Mouse (Mus musculus): ENCODE results near the gene Dysf. TPM values are rescaled to one million over a fixed set of nuclear protein-coding genes. Genes with fewer than 3 reads are reported as not detected.

Gene Dysf
- polyA plus RNA-seq, 2 experiments: 1.6 to 1.9 TPM

DNA sequence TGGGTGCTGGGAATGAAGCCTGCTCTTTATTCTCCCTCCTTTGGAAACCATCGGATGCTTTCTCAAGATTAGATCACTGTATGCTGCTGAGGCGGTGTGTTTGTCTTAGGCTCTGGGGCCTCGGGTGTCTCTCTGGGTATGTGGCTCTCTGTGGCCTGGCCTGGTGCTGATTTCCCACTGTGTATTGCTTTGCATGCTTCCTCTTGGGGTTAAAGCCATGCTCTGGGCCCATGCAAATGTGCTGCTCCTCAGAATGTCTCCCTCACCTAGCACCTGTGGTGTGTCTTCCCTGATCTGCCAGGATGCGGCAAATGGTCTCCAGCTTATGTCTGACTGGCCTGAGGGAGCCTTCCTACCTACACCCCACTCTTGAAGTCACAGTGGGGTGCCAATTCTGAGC, 41.8 kb downstream of the Dysf start:
- H3K36me3 ChIP-seq (replicated peaks; ENCODE audit: control insufficient read depth, insufficient read depth, low read depth): no peaks in the 10 kb centered on the region
- H3K4me3 ChIP-seq (ENCODE audit: insufficient read depth in 1 of 2, low read depth in 2 of 2, low read length in 2 of 2): no peak overlapping the region
- no peak overlapping the region for H3K27ac ChIP-seq
- no peaks in the 10 kb centered on the region for H3K27me3 ChIP-seq (ENCODE audit: control insufficient read depth, insufficient read depth, low read length)
- H3K4me1 ChIP-seq (replicated peaks; ENCODE audit: control insufficient read depth in 2 of 2, insufficient read depth in 2 of 2, low read length in 1 of 2): no peaks in the 10 kb centered on the region
- H3K9me3 ChIP-seq (ENCODE audit: control insufficient read depth, low read length): no peaks in the 10 kb centered on the region
- no peak overlapping the region for H3K4me2 ChIP-seq (ENCODE audit: low read depth)
- 56% methylated on average over 4 of the region's 4 CpGs for WGBS (ENCODE audit: insufficient replicate concordance)
- ATAC-seq (ENCODE audit: insufficient read depth) (no peak), DNase-seq (ENCODE audit: low read depth in 3 of 3, low spot score in 3 of 3) (no peak)
- TF ChIP-seq EP300 (IDR thresholded peaks at IDR 0.05; ENCODE audit: low read depth) (no peak), CTCF (IDR thresholded peaks at IDR 0.05; ENCODE audit: low read depth) (no peak)
- no peak overlapping the region for H3K9ac ChIP-seq (replicated peaks)

GRCm38 (mm10) chr6:84051032-84051431, 42.6 kb downstream of the Dysf start:
- no peaks in the 10 kb centered on the region for H3K4me1 ChIP-seq (replicated peaks; ENCODE audit: control insufficient read depth in 2 of 2, insufficient read depth in 2 of 2, low read length in 1 of 2)
- H3K4me2 ChIP-seq (ENCODE audit: low read depth): no peak overlapping the region
- H3K9ac ChIP-seq (replicated peaks): no peak overlapping the region
- no peaks in the 10 kb centered on the region for H3K27me3 ChIP-seq (ENCODE audit: control insufficient read depth, insufficient read depth, low read length)
- DNase-seq (ENCODE audit: low read depth in 3 of 3, low spot score in 3 of 3) (no peak), ATAC-seq (ENCODE audit: insufficient read depth) (no peak)
- no peak overlapping the region for H3K27ac ChIP-seq
- WGBS (ENCODE audit: insufficient replicate concordance): 45% methylated on average over 6 of the region's 6 CpGs
- no peaks in the 10 kb centered on the region for H3K9me3 ChIP-seq (ENCODE audit: control insufficient read depth, low read length)
- no peak overlapping the region for H3K4me3 ChIP-seq (ENCODE audit: insufficient read depth in 1 of 2, low read depth in 2 of 2, low read length in 2 of 2)
- H3K36me3 ChIP-seq (replicated peaks; ENCODE audit: control insufficient read depth, insufficient read depth, low read depth): no peaks in the 10 kb centered on the region
- TF ChIP-seq EP300 (IDR thresholded peaks at IDR 0.05; ENCODE audit: low read depth) (no peak), CTCF (IDR thresholded peaks at IDR 0.05; ENCODE audit: low read depth) (no peak)

GRCm38 (mm10) chr6:84053874-84054530, 45.6 kb downstream of the Dysf start:
- DNase-seq (ENCODE audit: low read depth in 3 of 3, low spot score in 3 of 3) (no peak), ATAC-seq (ENCODE audit: insufficient read depth) (no peak)
- Histone ChIP-seq H3K27me3 (ENCODE audit: control insufficient read depth, insufficient read depth, low read length) (no peaks in the 10 kb centered on the region), H3K27ac (no peak overlapping the region), H3K4me1 (replicated peaks; ENCODE audit: control insufficient read depth in 2 of 2, insufficient read depth in 2 of 2, low read length in 1 of 2) (no peaks in the 10 kb centered on the region), H3K36me3 (replicated peaks; ENCODE audit: control insufficient read depth, insufficient read depth, low read depth) (no peaks in the 10 kb centered on the region), H3K9me3 (ENCODE audit: control insufficient read depth, low read length) (no peaks in the 10 kb centered on the region), H3K9ac (replicated peaks) (no peak overlapping the region), H3K4me2 (ENCODE audit: low read depth) (no peak overlapping the region), H3K4me3 (ENCODE audit: insufficient read depth in 1 of 2, low read depth in 2 of 2, low read length in 2 of 2) (no peak overlapping the region)
- 42% methylated on average over 9 of the region's 9 CpGs for WGBS (ENCODE audit: insufficient replicate concordance)
- TF ChIP-seq EP300 (IDR thresholded peaks at IDR 0.05; ENCODE audit: low read depth): no peak
- no peak for TF ChIP-seq CTCF (IDR thresholded peaks at IDR 0.05; ENCODE audit: low read depth)

- Histone ChIP-seq H3K27ac (no peak overlapping the region), H3K4me3 (ENCODE audit: insufficient read depth in 1 of 2, low read depth in 2 of 2, low read length in 2 of 2) (no peak overlapping the region), H3K4me2 (ENCODE audit: low read depth) (no peak overlapping the region), H3K9me3 (ENCODE audit: control insufficient read depth, low read length) (no peaks in the 10 kb centered on the region), H3K9ac (replicated peaks) (no peak overlapping the region), H3K4me1 (replicated peaks; ENCODE audit: control insufficient read depth in 2 of 2, insufficient read depth in 2 of 2, low read length in 1 of 2) (no peaks in the 10 kb centered on the region), H3K27me3 (ENCODE audit: control insufficient read depth, insufficient read depth, low read length) (no peaks in the 10 kb centered on the region), H3K36me3 (replicated peaks; ENCODE audit: control insufficient read depth, insufficient read depth, low read depth) (no peaks in the 10 kb centered on the region)
- WGBS (ENCODE audit: insufficient replicate concordance): 47% methylated on average over 1 of the region's 1 CpGs
- TF ChIP-seq EP300 (IDR thresholded peaks at IDR 0.05; ENCODE audit: low read depth): no peak
- no peak for ATAC-seq (ENCODE audit: insufficient read depth)
- DNase-seq (ENCODE audit: low read depth in 3 of 3, low spot score in 3 of 3): no peak
Observed at GRCm38 (mm10) chr6:84055619-84056018, 47.2 kb downstream of the Dysf start.

DNA sequence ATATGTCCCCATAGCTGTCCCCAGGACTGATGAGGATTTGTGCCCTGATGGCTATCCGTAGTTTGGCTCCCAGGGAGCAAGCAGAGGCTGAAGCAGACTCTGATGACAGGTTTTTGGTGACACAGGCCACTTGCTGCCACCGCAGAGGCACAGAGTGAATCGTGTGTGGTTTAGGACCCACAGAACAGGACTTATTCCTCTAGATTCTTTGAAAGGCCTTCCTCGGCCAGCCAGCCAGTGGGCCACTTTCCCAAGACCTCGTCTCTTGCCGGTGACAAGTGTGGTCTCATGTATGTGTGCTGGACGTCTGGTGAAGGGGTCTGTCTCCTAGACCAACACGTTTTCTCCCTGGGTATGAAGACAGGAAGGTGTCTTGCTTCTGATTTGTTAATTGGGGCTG, 48.8 kb downstream of the Dysf start:
- no peak overlapping the region for H3K27ac ChIP-seq
- no peaks in the 10 kb centered on the region for H3K27me3 ChIP-seq (ENCODE audit: control insufficient read depth, insufficient read depth, low read length)
- H3K9ac ChIP-seq (replicated peaks): no peak overlapping the region
- no peak overlapping the region for H3K4me3 ChIP-seq (ENCODE audit: insufficient read depth in 1 of 2, low read depth in 2 of 2, low read length in 2 of 2)
- no peaks in the 10 kb centered on the region for H3K36me3 ChIP-seq (replicated peaks; ENCODE audit: control insufficient read depth, insufficient read depth, low read depth)
- ATAC-seq (ENCODE audit: insufficient read depth) (no peak), DNase-seq (ENCODE audit: low read depth in 3 of 3, low spot score in 3 of 3) (no peak)
- no peaks in the 10 kb centered on the region for H3K4me1 ChIP-seq (replicated peaks; ENCODE audit: control insufficient read depth in 2 of 2, insufficient read depth in 2 of 2, low read length in 1 of 2)
- WGBS (ENCODE audit: insufficient replicate concordance): 57% methylated on average over 8 of the region's 8 CpGs
- no peaks in the 10 kb centered on the region for H3K9me3 ChIP-seq (ENCODE audit: control insufficient read depth, low read length)
- TF ChIP-seq EP300 (IDR thresholded peaks at IDR 0.05; ENCODE audit: low read depth): no peak
- TF ChIP-seq CTCF (IDR thresholded peaks at IDR 0.05; ENCODE audit: low read depth): no peak
- no peak overlapping the region for H3K4me2 ChIP-seq (ENCODE audit: low read depth)

Measured in liver, embryonic 14.5 days (tissue).